Mouse (Mus musculus): ENCODE measurements at regions not wholly inside any gene's neighbourhood (a gene's known extent, or its start where the extent isn't known, plus 50 kb on each side); places are given as distances from the start of the nearest gene placed in this dataset.
A peak's percentile ranks its signal among the peaks of the same experiment; 100 is the strongest.

DNA sequence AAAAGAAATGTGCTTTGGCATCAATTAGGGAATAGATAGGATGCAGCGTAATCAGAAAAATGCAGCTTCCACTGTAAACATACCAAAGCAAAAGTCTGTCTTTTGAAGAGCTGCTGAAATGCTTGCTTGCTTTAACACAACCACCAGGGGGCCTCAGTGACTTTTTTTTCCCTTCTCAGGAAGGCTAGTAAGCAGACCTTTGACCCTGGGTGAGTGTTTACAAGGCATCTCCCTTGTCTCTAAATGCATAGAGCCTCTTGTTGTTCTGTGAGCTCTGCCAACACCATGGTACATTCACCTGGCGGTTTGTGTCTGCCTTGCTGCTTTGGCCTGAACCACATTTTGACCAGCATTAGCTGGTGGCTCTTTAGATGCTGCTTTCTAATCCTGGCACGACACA, 191.9 kb upstream of the C9orf72 start:
- DNase-seq: peak; percentile 83

DNA sequence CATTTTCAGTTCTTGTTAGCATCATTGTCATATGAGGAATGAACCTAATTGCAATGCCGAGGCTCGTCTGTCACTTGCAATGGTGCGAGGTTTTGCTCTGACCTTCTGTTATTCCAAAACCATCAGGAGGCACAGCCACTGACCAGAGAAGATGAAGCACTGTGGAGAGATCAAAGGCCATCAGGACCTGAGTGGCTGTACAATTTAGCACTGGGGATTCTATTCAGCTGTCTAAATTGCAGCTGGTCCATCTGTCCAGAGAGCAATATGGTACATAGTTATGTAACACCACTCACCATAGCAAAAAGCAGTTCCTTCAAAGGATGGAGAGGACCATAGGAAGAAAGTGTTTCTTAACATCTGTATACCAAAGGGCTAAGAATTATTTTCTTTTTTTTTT, 187.5 kb upstream of the C9orf72 start:
- peak; percentile 17 for DNase-seq

DNA sequence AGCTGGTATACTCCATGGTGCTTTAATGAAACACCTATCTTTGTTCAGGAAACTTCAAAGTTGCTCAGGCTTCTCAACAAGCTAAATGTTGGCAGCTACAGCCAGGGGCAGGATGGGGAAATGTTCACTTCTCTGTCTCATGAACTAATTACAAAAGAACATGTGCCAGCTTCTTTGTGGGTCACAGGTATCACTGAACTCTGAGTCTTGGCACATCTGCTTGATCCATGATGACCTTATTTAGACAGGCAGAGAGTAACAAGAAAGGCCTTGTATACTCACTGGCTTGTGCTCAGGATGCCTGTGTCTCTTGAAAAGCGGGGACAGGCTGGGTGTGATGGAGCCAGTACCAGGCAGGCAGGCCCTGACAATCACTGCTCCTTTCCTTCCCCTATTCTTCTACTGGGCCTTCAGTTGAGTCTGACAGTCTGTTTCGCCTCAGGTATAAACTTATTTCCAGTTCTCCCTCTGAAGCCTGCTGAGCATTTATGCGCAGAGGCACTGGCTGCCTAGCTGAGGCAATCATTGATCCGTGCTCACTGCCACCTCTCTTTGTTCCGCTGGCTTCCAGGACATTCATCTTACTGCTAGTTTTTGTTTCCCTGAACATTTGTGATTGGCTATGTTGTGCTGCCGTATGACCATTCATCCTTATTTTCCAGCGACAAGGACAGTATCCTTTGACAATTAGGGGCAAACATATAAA, 179.5 kb upstream of the C9orf72 start:
- DNase-seq: no peak

DNA sequence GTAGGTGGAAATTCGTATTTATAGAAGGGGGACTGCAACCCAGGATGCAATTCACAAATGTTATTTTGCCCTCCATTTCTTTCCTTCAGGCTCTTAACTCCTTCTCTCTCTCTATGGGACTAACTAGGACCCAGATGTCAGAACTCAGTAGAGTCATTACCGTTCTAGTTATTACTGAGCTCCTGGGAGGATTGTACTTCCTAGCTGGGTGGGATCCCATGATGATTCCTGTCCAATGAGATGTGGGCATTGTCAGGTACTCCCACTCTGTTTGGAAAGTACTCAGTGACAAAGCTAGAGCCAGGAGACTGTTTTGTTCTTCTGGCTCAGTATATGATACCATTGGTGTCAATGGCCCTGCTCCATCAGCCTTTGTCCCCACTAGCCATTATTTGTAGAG, 178.1 kb upstream of the C9orf72 start:
- DNase-seq: no peak

DNA sequence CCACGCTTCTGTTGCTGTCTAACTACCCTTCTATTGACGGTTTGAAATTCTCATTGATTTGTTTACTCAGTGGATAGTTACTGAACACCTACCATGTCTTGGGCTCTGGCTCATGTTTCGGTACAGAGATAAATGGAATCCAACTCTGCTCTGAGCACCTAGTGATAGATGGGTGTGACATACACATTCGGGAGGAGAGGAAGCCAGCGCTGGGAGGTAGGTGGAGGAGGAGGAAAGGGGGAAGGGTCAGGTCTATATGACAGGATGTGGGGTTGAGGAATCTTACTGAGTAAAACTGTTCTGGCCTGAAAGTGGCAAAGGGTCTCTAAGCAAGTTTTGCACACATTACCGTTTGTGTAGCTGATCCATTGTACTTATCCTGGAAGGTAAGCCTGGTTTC, 177.6 kb upstream of the C9orf72 start:
- DNase-seq: no peak

DNA sequence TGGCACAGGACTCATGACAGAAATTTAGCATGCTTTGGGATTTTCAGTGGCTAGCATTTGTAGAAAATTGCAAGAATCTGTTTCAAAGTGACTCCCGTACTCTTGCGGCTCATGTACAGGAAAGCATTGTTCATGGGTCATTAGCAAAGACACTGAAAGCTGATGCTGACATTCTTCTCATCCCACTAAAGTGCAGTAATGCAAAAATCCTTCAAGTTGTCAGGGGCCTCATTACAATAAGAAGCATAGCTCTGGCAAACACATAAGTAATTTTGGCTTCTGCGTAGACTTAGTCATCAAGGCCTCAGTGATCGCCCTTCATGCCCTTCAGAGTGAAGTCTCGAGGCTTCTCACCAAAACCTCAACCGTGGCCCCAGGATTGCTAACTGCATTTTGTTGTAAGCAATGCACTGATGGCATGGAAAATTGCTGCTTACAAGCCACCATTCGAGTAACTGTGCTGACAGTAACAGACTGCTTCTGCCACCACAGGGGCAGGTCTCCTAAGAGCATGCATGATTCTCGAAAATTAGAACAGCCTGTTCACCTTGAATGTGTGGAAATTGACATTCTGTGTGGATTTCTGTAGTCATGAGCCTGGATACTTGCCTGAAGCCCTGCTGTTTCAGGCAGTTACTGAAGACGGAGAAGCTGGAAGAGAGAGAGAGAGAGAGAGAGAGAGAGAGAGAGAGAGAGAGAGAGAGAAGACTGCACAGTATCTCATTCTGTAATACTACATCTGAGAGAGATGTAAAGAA, 176.6 kb upstream of the C9orf72 start:
- DNase-seq: no peak

DNA sequence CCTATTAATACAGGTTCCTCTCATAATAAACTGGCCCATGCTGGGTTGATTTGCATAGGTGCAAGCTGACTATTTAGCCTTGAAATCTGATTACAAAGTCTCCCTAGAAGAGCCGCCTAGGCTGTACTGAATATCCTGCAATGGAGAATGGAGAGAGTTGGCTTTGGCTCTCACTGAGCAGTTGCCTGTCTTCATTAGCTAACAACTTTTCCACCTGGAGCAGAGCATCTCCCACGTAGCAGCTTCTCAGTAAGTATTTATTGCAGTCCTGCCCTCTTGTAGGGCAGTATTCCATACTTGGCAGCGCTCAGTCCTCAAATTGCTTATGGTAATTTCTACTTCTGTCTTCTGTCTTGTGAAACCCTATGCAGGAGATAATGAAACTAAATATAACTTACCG, 175.8 kb upstream of the C9orf72 start:
- no peak for DNase-seq

DNA sequence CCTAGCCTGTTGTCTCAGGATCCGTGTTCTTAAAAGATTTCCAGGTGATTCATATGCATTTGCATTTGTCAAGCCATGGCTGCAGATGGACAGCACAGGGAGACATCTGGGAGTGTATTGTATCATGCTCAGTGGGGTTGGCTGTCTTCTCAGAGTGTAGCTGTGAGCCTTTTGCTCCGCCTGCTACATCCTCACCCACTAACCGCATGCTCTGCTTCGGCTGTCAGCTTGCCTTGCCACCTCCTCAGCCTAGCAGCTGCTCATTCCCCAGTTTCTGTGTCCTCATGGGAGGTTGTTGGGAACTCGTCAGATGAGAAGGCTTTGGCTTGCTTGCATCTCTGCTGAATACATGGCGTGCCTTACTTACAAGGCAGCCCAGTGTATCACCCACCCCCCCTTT, 174.5 kb upstream of the C9orf72 start:
- no peak for DNase-seq

DNA sequence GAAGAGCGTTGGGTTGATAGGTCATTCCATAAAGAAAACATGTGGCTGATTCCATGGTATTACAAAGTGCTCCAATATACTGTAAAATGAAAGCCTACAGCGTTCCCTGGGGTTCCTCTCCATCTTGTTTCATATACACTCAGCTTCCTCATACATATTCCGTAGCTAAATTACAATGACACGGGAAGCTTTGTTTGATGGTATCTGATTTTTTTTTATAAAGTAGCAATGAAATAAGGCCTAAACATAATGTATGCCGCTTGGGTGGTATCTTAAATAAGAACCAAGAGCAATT, 169.6 kb upstream of the C9orf72 start:
- DNase-seq: no peak

DNA sequence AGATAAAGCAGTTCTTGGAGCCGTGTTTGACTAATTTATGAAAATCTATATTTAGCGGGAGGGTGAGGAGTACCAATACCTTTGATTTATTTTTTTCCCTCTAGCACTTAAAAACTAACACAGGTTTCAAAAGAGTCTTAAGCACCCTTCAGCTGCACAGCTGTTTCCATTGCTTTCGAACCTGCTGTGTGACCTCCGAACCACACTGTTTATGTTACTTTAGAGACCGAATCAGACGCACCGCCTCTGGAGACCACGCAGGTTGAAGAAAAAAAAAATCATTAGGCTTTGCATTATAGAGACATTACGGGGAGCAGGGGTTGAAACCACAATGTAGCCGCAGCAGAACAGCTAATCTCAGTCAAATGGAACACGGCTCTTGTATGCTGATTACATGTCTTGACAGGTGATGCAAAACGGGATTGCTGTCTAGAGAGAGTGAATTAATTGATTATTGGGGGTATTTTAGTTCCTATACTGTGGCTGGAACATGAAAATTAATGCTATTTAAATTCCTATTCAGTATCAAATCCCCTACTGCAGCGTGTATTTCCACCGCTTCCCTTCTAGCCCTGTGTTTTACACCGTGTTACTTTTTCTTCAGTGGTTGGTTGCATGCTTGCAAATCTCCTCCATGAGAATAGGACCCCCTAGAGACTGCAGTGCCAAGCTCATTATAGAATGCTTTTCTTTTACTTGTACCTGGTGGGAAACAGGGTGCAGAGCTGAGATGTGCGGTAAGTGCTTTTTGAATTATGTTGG, 169.0 kb upstream of the C9orf72 start:
- peak; percentile 25 for DNase-seq

DNA sequence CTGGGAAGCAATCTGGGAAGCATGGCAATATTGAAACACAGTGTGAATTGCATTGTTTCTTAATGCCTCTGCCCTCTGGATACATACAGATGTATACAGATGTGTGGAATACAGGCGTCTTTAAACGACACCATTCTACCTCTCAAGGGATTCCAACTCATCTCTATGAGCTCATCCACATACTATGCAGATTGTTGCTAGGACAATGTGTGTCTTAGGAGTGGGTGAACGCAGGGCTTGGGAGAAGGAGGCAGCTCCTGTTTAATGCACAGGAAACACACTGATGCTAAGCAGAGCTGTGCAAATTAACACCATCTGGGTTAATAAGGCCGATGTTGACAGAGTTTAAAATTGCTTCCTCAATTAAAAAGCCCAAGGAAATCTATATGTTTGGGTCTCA, 149.8 kb upstream of the C9orf72 start:
- peak; percentile 26 for DNase-seq

DNA sequence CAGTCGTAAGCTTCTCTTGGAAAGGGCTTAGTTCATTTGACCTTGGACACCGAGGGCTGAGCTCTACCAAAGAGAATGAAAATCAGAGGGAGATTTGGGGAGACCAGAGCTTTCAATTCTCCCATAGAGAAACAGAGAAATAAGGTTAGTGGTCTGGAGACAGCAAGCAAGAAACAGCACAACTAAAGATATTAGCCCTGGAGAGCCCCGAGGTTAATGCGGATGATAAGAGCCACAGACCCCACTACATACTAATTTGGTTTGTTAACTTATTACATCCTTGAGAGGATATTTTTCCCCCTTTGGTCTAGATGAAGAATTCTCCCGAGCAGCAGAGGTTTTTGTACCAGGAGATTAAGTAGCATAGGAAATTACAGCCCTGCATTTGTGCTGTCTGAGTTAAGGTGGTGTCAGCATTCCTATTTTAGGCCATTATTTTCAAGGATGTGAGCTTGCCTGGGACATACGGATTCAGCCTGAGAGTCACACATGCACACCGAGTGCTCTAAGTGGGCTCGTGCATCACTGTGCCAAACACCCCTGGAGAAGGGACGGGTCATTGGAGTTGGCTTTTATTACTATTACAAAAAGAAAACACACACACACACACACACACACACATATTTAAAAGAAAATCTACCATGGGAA, 147.4 kb upstream of the C9orf72 start:
- DNase-seq: no peak

DNA sequence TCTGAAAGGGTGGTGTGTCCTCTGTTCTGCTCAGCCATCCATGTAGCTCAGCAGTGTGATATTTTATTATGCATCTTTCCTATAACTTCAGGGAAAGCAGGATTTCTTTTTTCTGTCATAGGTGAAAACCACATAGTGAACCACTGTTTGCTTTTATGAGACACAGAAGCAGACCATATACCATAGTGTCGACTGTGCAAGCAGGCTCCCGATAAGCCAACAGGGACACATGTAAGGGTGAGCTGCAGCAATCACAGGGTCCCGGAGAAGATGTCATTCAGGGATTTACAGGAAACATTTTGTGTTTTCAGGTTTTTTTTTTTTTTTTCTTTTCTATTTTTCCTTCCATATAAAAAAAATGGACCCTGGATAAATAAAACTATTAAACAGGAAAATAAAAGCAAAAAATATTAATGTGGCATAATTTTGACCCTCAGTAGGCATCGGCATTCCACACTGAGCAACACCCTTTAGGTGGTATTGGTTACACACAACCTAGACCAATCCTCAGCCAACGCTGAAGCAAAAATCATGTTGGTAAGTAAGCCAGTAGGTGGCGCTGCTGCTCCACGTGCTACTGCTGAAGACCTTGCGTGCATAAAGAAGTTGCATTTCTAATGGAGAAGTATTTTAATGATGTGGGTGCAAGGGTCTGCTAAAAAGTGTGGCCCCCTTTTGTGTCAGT, 146.7 kb upstream of the C9orf72 start:
- DNase-seq: peak; percentile 88

DNA sequence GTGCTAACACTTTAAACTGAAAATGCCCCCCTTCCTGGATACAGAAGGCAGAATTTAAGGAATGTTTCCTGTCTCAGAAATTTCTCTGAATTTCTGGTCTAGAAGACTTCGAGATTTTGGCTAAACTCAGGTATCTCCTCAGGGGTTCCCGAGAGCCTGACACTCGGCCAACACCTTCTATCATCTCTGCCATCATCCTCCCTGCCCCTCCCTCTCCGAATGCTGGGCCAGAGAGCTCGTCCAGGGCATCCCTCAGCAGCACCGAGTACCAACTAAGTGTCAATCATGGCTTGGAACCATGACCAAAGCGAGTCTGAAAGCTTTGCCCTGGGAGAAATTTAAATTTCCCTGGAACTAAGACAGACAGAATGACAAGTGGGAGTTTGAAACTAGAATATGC, 138.2 kb upstream of the C9orf72 start:
- DNase-seq: no peak

DNA sequence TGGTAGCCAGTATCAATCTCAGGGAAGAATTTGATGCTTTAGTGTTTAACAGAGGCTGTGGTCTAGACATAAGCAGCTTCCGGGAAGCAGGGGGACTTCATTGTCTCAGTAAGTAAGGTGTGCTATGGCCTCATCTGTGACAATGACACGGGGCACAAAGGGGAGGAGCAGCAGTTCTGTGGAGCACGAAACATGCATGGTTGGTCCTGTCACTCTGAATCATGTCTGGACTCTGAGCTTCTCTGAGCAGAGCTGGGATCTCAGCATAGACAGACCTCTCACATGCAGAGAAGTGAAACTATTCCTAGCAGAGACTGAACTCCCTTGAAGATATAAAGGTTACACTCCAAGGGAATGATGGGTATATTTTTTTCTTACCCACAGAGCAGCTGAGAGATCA, 136.2 kb upstream of the C9orf72 start:
- no peak for DNase-seq

DNA sequence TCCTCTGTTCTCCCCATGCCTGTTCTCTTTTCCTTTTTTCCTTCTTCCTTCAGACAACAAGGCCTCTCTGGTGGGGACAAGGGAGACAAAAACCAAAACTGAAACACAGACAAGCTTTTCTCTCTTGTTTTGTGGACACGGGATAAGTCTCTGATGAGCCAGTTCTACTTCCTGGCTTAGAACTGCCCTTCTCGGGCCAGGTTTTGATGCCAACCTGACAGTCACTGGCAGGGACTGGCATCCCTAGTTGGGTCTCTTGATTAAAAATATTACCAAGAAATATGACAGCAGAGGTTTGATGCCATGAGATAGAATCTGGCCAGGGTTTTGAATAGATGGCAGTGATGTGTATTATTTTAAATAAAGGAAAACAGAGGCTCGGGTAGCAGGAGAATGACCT, 133.4 kb upstream of the C9orf72 start:
- no peak for DNase-seq

DNA sequence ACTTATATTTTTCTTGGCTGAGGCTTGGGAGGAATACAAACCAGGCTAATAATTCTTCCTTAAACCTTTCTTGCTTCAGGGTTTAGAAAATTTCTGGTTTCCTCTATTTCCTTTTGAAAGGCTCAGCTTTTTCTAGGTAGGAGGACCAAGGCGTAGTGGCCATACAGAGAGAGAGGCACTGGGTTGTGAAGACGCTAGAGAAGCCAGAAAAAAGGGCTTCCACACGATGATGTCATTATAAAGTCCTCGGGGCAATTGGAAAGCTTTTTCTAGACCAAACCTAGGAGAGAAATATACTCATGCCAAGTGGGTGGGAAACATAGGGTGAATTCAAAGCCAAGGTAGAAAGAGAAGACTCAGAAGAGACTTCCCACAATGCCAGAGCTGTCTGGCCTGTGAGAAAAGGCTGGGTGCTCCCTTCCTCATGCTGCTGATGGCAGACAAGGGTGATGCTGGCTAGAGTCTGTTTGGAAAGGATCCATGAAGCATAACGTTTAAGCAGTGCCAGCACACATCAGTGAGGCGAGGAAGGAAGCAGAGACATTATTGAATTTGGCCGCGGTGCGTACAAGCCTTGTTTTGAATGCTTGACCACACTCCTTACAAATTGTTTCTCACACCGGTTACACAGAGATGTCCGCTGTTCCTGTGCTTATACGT, 131.1 kb upstream of the C9orf72 start:
- no peak for DNase-seq

DNA sequence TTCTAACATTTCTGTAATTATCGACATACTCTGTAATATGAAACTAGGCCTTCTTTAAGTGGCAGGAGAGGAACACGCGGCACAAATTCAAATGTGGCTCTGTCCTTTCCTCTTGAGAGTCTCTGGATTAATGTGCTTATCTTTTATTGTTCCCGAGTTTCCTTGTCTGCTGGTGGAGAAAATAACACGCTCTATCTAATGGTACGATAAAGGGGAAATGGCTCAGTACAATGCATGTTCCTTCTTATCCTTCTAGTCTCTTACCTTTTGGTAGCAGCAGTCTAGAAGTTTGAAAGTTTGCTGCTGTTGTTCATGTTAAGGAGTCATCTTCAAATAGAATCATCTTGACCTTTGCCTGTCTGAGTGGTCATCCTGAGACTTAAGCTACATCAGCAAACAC, 130.1 kb upstream of the C9orf72 start:
- DNase-seq: no peak

DNA sequence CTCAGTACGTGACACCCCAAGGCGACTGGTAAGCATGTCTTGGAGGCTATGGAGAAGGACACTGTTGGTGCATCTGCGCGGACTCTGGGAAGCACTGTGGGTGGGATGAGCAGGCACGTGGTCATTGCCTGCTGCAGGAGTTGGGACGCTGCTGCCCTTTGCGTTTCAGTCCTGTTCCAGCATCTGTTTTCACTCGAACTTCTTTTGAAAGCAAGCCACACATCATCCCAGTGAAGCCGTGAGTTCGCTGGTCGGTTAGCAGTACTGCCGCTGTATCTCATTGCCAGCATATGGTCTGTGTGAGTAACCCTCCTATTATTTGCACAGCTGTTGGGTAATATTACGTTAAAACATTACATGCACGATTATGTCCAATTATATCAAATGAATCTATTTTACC, 128.1 kb upstream of the C9orf72 start:
- peak; percentile 75 for DNase-seq

DNA sequence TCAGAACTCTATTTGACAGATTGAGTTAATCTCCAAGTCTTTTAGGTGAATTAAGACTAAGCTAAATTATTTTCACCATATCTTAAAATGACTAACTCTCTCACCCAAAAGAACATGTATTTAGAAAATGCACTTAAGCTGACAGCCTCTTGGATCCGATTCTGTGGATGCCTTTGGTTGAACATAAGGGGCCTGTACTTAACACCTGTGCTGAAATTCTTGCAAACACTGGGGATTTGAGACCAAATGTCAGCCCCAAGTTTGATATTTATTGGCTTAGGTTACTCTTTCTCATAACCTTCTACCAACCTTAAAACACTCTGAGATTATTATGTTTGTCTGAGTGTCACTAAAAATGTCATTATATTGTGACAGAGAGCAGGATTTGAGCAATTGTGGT, 126.6 kb upstream of the C9orf72 start:
- DNase-seq: no peak

DNA sequence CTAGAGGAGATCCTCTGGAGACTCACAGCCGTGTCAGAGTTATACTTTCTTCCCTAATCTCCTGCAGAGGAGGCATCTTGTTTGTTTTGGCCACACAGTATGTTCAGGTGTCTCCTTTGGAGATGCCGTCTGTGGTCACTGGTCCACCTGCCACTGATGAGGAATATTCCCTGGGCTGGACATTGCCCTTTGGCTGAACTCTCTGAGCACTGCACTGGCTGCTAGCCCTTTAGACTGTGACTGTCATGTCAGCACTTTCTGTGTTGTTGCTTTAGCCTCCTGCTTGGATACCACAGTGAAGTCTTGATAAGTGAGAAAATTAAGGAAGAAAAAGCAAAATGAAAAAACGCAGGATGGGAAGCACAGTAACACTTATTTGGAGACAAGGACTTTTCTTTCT, 124.5 kb upstream of the C9orf72 start:
- DNase-seq: no peak

DNA sequence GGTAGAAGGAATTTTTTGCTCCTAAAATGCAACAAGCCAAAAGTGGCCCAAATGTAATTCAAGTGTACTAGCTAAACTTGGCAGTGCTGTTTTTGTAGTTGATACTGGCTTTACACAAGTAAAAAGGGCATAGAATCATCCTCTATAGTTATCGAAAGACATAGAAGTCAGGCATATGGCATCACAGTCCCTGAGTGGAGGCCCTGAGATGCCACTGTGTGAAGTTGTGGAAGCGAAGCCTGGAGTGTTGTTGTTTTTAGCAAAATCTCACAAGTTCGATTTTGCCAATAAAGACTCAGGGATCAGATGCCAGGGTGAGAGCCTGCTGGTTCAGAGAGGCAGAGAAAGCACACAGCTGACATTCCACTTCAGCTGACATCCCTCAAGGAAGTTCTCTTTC, 121.6 kb upstream of the C9orf72 start:
- DNase-seq: no peak

DNA sequence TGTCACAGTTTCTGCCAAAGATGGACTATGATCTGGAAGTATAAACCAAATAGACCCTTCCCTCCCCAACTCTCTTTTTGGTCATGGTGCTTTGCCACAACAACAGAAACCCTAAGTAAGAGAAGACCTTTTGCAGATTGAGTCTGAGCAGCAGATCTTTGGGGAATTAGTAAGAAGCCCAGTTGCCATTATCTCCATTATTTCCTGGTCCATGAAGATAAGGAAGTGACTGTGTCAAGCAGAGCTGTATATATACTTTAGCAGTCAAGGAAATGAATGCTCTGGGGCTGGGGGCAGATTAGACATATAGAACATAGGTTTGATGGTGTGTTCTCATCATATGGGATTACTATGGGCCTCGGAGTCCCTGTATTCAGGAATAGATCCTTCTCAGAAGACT, 117.8 kb upstream of the C9orf72 start:
- no peak for DNase-seq

All from embryo, embryonic 11 days (tissue).